Mouse (Mus musculus) adrenal gland, postnatal 14 days (tissue): ENCODE results near the gene Ints2. TPM values are rescaled to one million over a fixed set of nuclear protein-coding genes. Genes with fewer than 3 reads are reported as not detected.
A peak's percentile ranks its signal among the peaks of the same experiment; 100 is the strongest.
"Not testable (repeated sequence)": the region's sequence is repeated elsewhere in the genome, so short reads cannot be mapped to it uniquely, and the experiment has no call there.

Experiments used
- DNase-seq: peaks from one replicate; pipeline ENCODE4 v3.0.0; 2021; ENCODE audit warnings: mixed read lengths
- long read RNA-seq, 2 experiments: library from polyadenylated mRNA; stranded (forward); transcript quantifications; one replicate each; pipeline ENCODE4 v2.0.0; 2021
- total RNA-seq: library from RNA; stranded (reverse); gene quantifications from 2 replicates; pipeline ENCODE4 v1.2.3, GENCODE M21; 2021

Ints2 gene
- total RNA-seq: 18.3 and 20.0 TPM in 2 replicates
- long read RNA-seq, experiment 1, full-length matches to known transcripts: 5 of 13 reads
- long read RNA-seq, experiment 1, partial matches to known transcripts: 5 of 13 reads
- long read RNA-seq, experiment 1, other reads (novel, unspliced or antisense): 3 of 13 reads
- long read RNA-seq, experiment 2, full-length matches to known transcripts: 4 of 6 reads
- long read RNA-seq, experiment 2, partial matches to known transcripts: 2 of 6 reads
- long read RNA-seq, experiment 2, other reads (novel, unspliced or antisense): 0 of 6 reads

DNA sequence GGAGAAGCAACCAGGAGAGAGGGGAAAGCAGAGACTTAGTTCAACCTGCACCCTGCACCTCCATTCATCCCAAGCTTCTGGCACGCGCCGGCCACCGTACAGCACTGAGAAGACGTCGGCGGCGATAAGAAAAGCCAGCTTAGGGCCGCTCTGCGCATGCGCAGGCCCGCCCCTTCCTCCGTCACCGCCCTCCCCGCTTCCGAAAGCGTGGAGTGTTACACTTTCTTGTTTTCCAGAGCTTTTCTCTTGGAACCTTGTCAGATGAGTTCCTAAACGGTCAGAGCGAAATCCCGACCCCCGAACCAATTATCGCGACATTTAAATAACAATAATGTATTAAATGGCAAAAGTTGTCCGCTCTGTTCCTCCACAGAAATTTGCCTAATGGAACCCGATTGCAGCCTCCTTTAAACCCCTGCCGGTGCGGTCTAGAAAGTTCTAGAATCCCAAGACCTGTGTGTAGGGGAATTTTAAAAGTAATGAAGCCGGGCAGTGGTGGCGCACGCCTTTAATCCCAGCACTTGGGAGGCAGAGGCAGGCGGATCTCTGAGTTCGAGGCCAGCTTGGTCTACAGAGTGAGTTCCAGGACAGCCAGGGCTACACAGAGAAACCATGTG lies at the start of gene Ints2:
Gene Ints2, minus strand, starts transcription at position 116 of the 617 bp plus-strand sequence.
- peak; percentile 98 for DNase-seq

DNA sequence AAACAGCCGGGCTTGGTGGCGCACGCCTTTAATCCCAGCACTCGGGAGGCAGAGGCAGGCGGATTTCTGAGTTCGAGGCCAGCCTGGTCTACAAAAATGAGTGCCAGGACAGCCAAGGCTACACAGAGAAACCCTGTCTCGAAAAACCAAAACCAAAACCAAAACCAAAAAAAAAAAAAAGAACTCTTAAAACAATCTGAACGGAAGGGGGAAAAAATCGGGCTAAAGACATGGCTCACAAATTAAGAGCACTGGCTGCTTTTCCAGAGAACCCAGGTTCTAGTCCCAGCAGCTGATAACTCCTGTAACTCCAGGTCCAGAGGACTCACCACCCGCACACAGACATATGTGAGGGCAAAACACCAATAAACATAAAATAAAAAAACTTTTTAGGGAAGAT lies 34.8 kb upstream of the Ints2 start:
- DNase-seq: not testable (repeated sequence)

DNA sequence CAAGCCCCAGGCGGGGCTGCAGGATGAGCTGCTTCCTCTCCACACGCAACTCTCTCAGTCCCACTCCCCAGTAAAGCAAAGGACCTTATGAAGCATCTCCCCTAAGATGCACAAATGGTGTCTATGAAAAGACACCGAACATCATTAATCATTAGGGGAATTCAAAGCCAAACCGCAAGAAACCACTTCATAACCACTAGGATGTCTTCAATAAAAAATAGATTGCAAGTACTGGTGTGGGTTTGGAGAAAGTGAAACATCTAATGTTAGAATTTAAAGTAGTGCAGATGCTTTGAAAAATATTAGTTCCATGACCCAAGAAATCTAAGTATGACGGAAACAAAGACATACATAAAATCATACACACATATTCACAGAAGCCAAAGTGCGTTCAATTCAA lies 34.3 kb upstream of the Ints2 start:
- DNase-seq: no peak

DNA sequence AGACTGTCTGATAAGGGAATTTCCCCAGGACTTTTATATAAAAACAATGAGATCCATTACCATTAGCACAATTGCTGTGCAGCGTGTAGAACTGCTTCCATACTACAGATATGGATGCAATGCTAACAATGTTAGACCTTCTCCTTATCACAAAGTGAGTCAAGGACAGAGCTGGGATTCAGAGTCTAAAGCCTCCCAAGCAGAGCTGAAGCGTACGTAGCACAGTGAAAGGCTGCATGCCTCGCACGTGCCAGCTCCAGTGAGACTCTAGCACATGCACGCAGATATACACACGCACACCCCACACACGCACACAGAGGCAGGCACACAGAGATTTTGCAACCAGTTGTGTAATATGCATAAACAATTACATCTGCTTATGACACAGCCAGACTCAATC lies 28.4 kb upstream of the Ints2 start:
- peak; percentile 59 for DNase-seq

DNA sequence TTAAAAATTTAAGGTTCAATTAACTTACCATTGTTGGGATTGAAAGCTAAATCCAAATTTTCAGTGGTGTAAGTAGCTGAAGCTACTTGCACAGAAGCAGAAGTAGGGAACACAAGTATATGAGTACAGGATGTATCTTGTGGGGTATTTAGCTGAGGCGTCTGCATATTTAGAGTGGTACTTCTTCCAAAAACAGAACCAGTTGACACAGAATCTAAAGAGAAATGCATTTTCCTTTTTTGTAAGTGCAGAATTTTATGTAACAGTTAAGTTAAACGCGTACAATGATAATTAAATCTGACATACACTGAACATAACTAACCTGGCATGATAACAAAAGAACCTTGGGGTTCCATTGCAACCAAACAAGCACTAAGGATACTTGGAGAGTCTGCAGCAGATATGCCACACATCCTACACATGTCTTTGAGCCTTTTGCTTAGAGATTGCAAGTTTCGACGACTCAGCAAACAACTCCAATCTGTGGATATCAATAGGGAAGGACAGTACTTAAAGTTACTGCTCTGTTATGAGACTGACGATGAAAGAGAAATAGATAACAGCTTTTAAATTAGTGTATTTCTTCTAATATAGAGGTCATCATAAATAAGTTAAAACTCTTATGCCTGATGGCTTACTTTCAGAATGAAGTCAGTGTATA lies 21.2 kb upstream of the Ints2 start:
- DNase-seq: no peak

DNA sequence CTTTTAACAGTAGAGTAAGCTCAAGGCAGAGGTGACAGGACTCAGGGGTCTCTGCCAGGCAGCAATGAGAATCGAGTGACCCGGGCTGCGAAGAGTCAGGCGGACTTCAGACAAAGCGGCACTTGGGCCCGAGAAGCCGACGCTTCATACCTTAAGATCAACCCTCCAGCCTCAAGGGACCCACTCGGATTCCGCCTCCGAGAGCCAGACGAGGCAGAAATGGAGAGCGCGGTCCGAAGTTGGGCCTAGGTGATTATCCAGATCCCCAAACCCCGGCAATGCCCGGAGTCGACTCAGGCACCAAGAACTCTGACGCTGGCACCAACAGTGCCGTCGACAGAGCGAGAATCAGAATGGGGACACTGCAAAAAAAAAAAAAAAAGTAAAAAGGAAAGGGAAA lies 321 bp downstream of the Ints2 start:
- no peak for DNase-seq

DNA sequence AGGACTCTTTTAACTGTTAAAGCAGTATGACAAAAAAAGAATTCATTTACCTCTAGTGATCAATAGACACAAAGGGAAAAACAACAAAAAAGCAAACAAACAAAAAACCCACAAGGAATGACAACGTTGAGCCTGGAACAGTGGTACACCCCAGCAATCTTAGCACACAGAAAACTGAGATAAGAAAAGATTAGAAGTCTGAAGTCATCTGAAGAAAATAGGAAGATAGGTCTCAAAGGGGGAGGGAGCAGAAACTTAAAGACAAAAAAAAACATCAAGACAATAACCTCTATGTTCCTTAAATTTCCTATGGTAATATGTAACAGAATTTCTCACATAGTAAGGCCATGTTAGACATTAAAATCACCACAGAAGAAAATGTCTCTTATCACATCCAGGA lies 4.0 kb downstream of the Ints2 start:
- DNase-seq: no peak

DNA sequence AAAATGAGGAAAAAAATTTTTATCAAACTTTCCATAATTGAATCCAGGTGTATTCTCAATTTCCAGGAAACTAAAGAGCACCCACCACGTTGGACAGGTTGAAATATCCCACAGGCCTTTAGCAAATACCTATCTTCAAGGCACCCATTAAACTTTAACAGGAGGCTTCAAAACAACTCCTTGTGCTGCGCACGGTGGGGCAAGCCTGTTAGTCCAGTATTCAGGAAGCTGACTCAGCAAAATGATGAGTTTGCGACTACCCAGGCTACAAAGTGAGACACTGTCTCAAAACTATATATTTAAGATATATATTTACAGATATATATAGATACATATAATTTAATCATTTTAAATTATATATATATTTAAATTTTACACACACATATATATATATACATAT lies 24.9 kb downstream of the Ints2 start:
- DNase-seq: no peak

DNA sequence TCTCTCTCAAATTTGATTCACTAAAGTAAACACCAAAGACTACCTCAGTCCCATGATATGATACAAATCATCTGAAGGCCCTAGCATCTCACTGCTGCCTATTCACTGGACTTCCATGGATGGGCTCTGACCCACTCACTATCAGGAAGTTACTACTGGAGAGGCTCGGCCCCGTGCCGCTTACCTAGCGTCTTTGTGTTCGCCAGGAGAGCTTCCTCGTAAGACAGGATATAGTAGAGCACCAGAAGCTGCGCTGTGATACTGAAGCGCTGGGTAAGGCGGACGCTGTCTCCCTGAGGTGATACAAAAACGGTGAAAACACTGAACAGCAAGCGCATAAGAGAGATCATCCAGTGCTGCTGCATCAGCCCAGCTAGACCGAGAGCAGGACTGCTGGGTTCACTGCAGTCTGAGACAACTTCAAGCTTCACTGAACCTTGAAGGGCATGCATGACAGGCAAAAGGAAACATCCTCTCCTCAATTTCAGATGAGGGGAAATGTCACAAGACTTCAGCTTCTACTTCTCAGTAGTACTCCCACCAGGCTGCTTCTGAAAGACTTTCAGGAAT lies 25.5 kb downstream of the Ints2 start:
- DNase-seq: no peak

DNA sequence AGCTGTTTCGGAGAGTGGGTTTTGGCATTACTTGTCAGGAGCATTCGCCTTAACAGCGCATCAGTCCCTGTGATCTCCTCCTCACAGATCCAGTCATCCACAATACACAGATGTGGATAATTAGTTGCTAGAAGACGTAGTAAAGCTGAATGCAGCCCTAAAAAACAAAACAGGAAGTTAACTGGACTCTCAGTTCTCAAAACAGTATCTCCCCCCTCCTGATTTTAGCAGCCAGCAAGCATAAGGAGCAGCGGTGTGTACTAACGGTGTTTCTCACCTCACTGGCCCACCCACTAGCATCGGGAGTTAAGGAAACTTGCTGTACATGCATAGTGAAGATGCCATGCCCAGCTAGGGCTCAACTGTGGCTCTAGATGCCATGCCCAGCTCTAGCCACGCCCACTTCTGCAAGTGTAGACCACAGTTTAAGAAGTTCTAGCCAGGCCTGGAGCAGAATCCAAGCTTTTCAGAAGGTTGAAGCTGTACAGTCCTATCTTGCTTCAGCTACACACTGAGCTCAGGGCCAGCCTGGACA lies 30.7 kb downstream of the Ints2 start:
- no peak for DNase-seq

DNA sequence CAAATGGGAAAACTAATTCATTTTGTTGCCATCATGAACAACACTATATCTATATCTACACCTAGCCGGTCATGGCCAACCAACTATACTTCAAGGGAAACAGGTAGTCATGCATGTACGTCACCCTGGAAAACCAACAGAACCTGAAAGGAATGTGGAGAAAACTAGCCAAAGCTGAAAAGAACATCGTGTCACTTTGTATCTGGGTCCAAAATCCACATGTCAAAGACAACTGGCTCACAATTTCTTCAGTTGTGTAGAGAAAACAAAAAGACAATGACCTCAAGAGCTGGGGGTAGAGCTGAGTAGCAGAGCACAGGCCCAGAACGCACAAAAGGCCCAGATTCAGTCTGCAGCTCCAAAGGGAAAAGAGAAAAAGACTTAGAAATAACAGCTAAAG lies 31.6 kb downstream of the Ints2 start:
- DNase-seq: no peak

DNA sequence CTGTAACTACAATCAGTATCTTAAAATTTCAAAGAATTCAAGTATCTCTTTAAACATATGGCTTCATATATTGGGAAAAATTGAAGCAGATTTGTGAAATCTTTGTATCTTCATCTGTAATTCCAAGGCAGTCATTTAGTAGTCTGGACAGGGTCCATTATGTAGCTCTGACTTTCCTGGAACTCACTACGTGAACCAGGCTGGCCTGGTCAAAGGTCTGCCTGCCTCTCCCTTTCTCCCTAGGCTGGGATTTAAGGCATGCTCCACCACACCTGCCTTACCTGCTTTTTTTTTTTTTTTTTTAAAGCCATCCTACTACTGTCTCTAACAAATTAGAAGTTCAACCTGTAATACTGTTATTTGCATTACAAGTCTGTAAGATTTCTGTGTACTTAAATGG lies 45.6 kb downstream of the Ints2 start:
- no peak for DNase-seq

DNA sequence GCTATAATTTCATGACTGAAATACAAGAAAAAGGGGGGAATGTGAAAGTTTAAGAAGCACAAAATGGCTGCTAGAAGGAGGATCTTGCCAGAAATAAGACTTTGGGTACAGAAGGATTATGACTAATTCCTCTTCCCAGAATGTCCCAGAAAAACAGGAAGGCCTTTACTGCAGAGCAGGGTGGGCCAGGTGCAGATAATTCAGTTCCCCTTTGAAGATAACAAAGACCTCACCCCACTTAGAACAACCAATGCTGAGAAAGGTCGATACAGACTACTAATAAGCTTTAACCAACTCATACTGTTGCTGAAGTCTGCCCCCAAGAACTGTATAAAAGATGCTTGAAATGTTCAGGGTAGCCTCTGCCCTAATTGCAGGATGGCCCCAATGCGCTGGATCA lies 48.3 kb downstream of the Ints2 start:
- DNase-seq: no peak

DNA sequence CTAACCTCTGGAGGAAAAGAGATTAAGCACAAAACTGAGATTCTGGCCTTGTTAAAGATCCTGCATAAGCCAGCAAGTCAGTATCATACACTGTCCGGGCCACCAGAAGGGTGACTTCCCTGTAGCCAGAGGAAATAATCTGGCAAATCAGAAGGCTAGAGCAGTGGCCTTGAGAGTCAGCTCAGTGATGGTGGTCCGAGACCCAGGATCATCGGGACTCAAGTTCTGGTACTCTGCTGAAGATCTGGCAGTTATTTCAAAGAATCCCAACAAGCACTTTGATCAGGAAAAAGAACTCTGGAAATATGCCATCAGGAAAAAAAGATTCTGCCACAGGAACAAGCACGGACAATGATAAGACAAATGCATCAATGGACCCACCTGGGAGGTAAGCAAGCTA lies 51.5 kb downstream of the Ints2 start:
- no peak for DNase-seq

DNA sequence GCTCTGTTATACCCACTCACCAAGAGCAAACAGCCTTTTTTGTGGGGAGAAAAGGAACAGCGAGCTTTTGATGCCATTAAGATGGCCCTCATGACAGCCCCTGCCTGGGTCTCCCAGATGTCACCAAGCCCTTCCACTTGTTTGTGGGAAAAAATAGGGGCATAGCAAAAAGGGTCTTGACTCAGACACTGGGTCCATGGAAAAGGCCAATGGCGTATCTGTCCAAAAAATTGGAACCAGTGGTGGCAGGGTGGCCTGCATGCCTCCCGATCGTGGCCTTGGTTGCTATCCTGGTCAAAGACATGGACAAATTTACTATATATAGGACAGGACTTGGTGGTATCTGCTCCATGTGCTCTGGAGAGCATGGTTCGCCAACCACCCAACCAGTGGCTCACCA lies 52.3 kb downstream of the Ints2 start:
- no peak for DNase-seq

DNA sequence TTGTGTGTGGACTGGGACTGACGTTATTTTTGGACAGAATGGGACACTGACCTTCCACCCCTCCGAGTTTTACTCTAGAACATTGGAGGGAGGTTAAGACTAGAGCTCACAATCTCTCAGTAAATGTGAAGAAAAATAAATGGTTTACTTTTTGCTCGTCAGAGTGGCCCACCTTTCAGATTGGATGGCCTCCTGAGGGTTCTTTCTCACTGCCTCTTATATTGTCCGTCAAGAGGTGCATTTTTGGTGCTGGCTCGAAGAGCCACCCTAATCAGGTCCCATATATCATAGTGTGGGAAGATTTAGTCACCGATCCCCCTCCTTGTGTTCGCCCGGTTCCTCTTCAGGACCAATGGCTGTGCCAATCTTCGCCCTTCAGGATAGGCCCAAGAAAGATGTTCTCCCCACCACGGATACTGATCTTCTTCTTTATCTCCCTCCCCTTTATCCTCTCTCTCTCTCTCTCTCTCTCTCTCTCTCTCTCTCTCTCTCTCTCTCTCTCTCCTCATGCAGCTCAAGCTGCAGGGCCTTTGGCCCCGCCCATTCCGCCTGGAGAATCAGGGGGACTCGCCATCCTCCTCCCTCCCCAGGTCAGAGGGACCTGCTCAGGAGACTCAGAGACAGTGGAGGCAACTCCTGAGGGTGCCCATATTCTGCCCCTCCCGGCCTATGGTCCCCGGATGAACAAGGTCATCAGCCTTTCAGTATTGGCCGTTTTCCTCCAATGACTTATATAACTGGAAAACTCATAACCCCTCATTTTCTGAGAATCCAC lies 55.3 kb downstream of the Ints2 start:
- peak; percentile 48 for DNase-seq

DNA sequence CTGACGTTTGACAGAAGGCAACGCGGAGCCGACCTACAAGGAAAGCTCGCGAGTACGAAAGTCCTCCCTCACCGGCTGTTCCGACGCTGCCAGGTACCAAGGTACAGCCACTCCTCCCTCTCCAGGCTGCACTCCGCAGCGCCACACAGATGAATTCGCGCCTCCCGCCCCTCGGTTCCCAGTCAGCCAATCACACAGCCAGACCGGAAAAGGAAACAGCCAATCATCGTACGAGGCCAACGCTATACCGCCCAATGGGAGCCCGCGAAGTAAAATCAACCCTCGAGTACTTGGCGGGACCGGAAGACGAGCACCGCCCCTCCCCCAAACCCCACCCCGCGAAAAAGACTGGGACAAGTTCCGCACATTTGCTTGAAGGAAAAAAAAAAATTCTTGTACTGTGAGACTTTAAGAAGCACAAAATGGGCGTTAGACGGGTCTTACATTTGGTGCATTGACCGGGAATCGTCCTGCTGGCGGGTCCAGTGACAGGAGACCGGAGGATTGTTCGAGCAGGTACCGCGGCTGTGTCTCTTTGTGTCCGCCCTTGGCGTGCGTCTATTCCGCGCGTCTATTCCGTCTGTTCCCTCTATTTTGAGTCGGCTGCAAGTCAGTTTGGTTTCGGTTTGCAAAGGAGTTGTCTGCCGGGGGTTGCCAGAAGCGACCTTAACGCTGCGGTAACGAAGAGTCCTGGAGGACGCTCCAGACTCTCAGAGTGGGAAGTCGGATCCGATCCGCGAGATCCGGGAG lies 56.2 kb downstream of the Ints2 start, which contains the start of gene Brip1:
Gene Brip1, minus strand, starts transcription at position 157 of the 750 bp plus-strand sequence.
- peak; percentile 95 for DNase-seq

DNA sequence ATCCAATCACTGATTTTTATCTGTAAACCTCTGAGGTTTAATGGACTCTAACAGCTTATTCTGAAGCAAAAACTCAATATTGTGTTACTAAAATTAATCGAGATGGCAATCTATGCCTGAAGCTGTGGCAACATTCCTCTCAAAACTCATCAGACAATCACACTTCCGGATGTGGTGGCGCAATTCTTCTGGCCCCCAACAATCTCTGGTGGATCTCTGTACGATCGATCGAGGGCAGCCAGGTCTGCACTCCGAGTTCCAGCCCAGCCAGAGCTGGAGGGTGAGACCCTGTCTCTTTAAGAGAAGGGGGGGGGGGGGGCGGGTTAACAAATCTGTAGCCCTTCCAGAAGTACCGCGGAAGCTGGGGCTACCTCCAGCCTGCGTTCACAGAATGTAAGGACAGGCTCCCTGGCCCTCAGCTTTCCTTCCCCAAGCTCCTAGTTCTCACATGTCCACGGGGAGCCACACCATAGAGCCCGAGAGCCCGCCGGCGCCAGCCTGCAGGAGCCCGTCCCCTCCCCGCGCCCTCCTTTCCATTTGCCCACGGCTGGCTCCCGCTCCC lies 56.8 kb downstream of the Ints2 start:
- DNase-seq: no peak

DNA sequence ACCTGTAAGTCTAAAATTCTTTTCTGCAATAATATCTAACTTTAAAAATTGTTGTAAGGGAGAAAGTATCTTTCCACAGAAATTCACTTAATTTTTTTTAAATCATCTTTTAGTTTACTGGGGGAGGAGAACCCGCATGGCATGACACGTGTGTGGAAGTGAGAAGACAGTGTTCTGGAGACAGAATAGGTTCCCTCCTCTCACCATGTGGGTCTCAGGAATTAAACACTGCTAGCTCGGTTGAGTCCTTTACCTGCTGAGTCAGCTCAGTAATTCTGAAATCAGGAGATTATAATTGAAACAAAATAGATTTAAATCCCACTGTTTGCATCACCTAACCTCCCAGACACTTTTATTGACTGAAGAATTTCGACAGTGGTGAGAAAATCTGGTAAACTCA lies 57.6 kb downstream of the Ints2 start:
- no peak for DNase-seq

DNA sequence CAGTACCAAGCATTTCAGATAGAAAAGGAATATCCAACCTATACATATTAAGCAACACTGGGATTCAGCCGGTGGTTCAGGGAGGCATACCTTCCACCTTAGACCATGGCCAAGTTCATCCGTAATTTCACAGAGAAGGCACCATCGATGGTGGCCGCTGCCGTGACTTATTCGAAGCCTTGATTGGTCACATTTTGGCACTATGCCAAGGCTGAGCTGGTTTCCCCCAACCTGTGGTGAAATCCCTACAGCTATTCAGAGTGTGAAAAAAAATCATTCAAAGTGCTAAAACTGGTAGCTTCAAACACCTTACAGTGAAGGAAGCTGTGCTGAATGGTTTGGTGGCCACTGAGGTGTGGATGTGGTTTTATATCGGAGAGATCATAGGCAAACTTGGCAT lies 72.2 kb downstream of the Ints2 start:
- peak; percentile 27 for DNase-seq

DNA sequence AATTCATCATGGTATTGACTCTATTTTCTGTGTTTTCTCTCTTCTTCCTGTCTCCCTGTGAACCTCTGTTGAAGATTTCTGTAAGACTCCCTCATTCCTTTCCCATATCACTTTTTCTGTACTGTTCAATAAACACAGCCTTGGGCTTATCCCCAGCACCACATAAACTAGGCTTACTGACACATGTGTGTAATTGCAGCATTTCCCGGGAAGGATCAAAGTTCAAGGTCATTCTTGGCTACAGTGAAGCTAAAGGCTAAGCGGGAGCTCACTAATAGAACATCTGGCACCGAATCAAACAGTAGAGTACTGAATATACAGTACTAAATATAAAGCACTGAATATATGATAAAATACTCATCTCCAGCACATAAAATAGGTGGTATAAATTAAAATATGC lies 81.5 kb downstream of the Ints2 start:
- peak; percentile 23 for DNase-seq
